Mouse (Mus musculus) embryo, embryonic 11 days (tissue): Measurements from ENCODE around the gene Dglucy.

Source experiments
- DNase-seq: peaks from one replicate; pipeline ENCODE4 v3.0.0-alpha.2; 2015

The Dglucy gene

DNA sequence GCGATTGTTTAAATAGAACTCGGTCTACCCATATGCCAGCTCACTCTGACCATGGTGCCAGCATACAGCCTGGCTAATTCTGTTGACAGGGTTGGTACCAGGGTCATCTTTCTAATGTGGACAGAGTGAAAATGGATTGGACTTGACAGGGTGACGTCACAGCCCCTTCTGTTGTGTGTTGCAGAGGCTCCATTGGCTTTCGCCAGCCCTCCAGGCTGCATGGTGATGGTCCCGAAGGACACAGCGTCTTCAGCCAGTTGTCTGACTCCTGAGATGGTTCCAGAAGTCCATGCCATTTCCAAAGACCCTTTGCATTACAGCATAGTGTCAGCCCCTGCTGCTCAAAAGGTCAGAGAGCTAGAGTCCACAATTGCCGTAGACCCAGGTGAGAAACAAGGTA is 65.7 kb downstream of the Dglucy start:
- no peak for DNase-seq

DNA sequence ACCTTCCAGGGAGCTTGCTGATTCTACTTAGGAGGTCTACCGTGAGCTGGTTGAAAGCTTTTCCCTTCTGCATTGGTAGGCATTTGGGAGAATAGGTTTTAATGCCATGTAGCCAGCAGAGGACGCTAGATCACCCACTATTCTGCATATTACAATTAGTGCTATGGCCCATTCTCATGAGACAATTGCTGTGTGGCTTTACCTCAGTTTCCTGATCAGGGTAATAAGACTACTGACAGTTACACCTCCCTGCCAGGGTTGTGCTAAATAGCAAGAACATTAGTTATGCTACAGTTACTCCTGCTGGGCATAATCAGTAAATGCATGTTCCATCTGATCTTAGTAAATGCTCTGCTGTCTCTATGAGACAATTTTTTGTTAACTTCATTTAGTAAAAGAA is 67.0 kb downstream of the Dglucy start:
- no peak for DNase-seq

DNA sequence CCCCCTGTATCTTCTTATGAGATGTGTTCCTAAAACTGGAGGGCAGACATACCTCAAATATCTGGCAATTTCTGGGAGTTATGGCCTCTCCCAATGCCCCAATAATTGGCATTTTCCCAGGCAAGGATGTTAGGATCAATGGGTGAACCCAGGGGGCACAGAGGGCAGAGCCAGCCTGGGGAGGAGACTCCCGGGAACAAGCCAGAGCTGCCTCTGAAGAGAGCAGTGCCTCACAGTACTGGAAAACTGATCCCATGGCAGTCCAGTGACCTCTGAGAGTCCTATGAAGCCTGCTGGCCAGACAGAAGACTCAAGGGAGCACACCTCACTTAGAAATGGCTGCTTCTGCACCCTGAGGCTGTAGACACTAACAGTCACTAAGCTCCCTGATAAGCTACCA is 67.7 kb downstream of the Dglucy start:
- DNase-seq, result no peak

DNA sequence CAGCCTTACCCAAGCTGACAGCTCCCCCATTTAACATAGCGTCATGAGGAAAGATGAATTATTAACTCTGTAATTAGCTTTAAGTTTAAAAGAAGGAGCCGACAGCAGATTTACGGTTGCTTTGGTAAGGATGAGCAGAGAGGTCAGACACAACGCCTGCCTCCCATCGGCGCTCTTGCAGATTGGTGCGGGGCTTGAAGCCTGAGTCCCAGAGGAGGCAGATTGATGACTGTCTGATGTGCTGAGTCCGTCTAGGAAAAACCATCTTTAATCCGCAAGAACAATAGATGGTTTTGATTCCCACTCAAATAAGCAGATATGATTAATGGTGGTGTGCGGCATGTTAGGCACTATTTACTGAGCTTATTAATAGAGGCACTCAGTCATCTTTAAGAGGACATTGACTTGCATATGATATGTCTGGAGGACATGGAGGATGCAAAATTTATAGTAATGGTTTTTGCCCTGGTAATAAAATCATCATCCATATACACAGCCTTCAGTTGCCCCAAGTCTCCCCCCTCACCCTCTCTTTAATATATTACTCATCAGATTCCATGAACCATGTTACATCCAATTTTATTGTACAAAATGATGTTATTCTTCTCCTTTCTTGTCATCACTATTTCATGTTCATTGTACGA is 68.7 kb downstream of the Dglucy start:
- DNase-seq, result no peak

DNA sequence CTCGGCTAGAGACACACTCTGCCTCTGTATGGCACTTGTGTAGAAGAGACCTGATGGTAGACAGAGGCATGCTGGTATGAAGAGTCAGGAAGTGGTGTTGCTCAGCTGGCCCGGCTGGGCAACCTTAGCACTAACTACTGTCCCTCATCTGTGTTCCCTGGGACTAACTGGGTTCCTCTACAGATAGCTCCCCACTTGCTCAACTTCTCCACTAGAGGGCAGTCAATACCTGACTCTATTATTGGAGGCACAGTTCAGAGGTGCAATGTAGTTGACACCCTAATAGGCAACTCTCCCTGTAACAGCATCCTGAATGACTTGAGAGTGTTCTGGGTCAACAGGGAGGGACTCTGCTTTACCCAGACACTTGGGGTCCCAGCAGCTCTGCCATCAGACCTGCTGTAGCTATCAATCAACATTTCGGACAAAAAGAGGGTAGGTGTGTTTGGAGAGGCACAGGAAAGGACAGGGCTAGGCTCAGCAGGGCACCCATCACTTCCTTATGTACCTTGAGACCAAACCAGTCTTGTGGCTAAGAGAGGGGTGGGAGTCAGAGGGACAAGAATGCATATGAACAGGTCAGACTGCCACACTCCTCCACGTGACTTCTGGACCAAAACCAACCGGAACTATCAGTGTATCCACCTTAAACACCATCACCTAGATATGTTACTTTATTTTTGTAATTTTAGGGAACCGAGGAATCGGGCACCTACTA is 70.7 kb downstream of the Dglucy start:
- DNase-seq, result peak; percentile 75

DNA sequence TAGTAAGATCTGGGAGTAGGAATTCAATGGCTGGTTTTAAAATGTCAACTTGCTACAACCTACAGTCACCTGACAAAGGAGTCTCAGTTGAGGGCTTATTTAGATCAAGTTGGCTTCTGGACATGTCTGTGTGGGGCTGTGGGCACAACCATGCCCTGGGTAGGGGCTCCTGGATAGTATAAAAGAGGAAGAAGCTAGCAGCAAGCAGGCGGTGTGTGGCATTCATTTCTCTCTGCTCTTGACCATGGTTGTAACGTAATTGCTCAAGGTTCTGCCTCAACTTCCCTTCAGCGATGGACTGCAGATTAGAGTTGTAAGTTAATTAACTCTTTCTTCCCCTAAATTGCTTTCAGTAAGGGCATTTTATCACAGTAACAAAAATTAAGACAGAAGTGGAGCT is 73.5 kb downstream of the Dglucy start:
- DNase-seq, result no peak

DNA sequence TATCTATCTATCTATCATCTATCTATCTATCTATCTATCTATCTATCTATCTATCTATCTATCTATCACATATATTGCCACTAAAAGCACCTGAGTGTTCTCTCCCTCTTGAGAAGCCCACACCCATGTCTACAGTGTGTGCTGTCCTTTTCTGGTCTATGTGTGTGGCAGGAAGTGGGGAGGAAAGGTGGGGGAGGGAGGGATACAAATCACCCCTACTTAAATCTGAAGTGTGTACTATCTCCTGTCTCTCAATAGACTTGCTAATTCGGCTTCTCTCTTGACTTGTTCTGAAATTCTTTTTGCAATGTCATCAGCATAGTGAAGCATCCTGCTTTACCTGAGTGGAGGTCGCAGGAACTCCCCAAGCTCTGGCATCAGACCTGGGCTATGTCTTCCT is 77.5 kb downstream of the Dglucy start:
- DNase-seq, result no peak

DNA sequence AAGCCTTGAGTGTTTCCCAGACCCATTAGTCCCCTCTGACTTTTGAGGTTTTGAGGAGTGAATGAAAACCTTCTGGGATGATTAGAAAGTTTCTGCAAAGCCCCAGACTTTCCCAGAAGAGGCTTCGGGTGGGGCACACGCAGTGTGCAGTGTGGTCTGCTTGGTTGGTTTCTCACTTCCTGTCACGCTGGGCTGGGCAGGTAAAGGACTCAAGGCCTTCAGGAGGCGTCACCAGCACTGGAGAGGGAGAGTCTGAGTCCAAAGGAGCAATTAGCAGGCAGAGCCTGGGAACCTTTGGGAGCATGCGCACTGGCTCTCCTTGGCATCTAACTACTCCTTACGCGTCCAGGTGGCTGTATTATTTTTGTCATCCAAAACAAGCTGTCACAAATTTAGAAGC is 78.9 kb downstream of the Dglucy start:
- no peak for DNase-seq

DNA sequence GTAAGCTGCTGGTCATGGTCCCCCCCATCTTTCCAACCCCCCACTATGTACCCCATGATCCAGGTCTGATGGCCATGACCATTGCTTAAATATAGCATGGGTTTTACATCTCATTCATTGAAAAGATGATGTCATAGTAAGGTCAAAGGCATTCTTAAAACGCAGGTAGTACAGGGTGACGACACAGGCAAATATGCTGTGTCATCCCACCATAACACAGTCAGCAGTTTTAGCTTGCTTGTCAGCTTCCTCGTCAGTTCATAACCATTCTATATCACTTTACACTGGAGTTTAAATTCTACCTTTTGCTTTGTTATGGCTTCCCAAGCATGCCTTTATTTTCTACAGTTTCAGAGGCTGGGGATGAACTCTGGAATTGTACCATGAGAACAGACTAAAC is 83.4 kb downstream of the Dglucy start:
- DNase-seq, result no peak

DNA sequence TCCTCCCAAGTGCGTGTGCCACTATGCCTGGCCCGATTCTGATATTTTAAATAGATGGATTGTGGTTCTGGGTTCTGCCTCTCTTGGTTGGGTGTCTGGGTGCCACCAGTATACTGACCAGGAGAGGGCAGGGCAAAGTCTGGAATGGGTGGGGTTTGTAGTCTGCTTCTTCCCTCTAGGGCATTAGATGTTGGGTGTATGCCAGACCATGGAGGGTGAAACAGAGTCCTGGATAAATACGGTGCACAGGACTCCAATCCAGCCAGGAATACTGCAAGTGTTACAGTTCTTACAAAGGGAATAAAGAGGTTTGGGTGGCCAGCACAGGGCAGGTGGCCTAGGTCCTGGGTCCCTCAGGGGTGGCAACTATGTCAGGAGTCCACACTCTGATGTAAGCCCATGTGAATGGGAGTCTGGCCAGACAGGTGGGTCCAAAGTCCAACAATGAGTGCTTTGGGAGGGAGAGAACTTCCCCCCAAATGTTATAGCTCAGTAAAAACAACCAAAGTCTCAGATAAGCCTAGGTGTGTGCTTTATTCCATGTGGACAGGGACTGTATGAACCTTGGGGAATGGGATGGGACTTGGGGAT is 84.1 kb downstream of the Dglucy start:
- no peak for DNase-seq

DNA sequence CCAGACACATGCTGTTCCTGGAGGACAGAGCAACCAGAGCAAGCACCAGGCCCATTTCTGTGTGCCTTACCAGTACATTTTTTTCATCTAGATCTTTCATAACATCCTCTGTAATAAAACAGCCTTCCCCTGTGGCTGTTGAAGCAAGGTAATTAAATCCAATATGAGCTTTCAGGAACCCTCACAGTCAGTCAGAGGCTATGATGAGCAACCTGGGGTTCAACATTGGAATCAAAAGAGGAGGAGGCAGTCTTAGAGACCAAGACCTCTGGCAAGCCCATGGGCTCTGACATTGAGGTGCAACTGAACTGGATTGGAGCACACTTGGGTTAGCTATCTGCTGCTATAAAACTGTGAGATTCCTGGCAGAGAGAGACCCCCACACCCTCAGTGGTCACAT is 86.2 kb downstream of the Dglucy start:
- DNase-seq, result no peak

DNA sequence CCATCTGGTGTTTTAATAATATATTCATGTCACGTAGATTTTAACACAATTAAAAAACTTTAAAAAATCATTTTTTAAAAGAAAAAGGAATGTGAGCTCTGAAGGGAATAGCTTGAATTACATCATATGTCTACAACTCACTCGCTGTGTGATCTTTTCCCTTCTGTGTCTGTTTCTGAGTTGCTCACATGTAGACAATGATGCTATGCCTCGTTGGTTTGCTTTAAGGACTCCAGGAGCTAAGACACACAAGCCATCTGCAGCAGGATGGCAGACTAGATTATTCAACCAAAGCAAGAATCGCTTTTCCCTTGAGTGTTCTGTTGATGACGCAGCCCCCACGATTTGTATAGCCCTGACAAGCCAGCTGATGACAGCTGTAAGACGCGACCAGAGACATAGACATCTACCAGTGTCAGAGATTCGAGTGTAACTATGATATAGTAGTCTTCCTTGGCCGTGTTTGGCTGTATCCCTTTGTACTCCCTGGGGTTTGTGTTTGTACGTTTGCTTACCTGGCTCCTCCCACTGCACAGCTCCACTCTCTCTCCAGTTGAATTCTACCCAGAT is 86.7 kb downstream of the Dglucy start:
- DNase-seq, result no peak

DNA sequence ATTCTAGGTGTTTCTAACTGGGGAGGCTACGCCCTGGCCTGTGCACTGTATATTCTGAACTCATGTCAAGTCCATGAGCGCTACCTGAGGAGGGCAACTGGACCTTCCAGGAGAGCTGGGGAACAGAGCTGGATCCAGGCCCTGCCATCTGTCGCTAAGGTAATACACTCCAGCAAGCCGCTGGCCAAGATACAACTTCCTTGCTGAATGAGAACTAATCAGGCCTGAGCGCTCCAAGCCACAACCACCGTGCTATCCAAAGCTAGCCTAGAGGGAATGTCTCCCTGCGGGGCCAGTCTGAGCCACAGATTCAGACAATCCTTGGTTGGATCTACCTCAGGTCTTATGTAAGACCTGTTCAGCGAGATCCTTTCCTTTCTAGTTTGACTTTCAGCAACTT is 88.2 kb downstream of the Dglucy start:
- no peak for DNase-seq

DNA sequence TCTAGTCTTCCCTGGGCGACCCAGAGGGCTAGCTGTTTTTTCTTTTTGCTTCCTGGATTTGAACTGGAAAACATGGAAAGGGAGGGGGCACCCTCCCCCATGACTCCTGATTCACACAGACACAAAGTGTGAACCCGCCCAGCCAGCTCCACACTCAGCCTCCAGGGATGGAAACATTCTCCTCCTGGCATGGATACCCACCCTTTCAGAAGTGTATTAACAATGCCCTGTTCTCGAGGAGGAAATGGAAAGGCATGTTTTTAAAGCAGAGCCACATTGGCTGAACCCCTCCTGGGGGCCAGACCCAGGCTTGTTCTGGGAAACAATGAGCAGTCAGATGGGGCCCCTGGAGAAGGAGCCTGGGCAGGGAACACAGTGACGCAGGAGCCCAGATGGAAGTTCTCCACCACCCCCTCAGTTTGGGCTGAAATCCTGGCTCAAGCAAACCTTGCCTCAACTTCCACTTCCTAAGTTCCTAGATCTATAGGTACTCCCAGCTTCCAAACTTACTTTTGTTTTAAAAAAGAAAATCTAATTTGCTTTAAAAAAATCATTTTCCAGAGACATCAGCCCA is 89.3 kb downstream of the Dglucy start:
- DNase-seq, result no peak

DNA sequence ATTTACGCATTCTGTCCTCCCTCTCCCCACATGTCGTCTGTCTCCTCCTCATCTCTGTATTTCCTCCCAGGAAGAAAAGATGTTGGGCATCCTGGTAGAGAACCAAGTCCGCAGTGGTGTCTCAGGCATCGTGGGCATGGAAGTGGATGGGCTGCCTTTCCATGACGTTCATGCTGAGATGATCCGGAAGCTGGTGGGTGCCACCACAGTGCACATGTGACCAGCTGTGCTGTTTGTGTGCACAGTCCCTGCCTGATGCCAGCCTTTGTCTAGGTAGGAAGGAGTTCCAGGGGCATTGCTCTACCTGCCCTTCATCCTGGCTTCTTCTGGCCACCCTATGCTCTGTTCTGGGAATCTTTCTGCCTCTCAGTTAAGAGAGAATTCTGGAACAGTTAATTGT is 92.4 kb downstream of the Dglucy start:
- no peak for DNase-seq

DNA sequence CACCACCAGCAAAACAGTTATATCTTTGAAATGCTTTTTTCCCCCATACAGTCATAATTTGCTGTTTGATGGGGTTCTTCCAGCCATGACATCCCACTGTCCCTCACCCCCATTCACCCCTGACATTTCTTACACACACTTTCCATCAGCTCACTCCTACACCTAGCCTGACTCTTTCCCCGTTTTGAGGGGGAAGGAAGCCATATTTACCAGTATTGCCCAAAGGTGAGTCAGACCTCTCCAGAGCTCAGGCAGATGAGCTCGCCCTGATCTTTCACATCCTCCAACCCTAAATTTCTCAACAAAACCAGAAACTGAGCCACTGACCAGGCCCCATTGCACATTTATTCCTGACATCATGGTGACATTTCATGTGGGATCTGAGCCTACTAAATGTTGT is 93.0 kb downstream of the Dglucy start:
- no peak for DNase-seq

DNA sequence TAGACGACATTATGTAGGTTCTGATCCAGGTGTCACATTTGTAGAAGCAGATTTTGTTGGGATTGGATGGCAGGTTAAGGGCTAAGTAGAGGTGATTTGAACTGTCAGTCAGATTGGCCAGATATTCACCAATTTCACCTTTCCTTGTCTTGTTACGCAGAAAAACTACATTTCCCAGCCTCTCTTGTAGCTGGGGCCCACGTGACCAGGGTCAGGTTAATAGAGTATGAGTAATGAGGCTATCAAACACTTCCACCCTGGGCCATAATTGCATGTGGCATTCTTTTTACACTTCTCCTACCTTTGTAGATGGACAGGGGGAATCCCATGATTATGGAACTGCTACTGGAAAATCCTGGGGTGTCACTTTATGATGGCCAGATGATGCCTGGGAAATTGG is 94.8 kb downstream of the Dglucy start:
- DNase-seq, result no peak

DNA sequence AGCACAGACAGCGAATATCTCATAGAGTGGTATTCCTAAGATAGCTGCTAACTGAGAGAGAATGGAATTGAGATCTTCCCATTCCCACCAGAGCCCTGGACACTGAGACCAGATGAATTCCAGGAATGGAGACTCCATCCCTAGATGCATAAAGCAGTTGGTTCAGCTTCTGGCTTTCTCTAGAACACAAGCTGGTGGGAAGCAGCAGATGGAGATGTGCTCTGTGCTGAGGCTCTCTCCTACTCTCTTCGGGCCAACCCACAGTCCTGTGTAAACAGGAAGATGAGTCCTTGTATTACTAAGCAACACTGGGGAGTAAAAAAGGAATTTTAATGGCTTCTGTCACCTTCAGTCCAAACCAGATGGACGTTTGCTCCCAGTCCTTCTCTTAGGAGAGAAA is 96.7 kb downstream of the Dglucy start:
- DNase-seq, result no peak

DNA sequence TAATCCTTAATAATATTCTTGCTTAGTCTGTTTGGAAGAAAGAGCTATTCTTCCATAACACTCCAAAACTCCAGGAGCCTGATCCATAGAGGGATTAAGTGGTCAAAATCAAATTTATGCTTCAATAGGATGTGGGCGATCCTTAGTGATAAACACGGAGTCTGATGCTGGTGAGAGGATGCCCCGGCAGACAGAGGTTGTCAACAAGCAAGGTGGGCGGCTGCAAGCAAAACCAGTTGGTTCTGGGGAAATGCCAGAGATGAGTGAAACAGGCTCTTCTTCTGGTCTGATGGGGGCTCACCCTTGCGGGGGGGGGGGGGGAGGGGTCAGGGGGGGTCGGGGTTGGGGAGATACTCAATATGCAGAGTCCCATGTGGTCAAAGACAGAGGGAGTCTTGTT is 97.1 kb downstream of the Dglucy start:
- DNase-seq, result no peak

DNA sequence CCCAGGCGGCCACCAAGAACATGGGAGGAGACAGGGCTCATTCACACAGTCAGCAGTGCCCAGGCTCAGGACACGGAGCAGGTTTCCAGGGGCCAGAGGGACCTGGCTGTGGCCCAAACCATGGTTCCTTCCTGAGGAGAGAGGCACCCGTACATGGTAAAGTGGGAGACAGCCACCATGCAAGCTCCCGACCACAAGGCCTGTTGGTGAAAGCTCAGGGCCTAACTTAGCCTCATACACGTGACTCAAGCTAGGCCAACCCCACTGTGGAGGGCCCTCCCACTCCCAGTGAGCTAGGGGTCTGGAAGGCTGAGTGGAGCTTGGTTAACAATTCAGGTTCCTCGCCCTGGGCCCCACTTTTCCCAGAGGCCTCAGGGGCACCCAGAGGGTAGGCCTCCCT is 99.1 kb downstream of the Dglucy start:
- no peak for DNase-seq

DNA sequence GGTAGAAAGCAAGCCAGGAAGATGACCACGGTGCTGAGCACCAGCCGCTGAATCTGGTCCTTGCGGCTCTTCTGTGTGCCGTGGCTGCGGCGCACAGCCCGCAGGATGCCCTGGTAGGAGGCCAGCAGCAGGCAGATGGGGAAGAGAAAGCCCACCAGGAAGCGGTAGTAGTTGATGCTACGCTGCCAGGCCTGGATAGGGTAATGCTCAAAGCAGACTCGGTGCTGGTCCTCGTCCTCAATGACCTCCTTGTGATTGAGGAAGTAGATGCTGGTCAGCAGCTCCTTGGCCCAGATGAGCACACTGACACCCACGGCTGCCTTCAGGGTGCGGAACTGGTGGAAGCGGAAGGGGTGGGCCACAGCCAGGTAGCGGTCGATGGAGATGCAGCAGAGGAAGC is 99.7 kb downstream of the Dglucy start:
- DNase-seq, result no peak

DNA sequence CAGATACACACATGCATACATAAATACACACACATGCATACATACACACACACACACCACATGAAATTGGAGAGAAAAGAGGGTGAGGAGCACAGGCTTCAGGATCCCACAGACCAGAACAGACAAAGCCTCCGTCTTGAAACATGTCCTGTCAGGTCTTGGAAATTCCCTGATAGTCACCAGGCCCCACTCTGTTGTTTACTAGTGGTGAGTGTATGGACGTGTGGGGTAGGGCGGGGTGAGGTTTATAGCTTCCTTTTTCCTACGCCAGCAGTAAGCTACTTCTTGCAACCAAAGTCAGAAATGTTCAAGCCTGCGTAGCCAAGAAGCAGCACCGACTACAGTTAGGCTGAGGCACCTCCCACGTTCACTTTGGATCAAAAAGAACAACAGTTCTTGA is 104.3 kb downstream of the Dglucy start:
- DNase-seq, result no peak

DNA sequence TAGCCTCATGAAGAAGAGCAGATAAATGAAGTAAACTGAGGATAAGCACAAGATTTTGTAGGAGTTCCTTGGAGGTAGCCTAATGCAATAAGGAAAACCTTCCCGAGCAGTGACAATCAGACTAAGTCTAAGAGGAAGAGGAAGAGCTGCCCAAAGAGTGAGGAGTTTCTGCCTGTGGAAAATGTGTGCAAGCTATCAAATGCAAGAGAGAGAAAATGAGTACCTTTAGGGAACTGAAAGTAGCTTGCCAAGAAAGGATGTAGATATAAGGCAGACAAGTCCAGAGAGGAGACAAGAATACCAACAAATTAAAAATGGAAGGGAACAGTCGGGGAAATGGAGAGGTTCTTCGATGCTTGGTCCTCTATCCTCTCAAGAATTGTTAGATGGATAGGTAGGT is 106.7 kb downstream of the Dglucy start:
- DNase-seq, result no peak

DNA sequence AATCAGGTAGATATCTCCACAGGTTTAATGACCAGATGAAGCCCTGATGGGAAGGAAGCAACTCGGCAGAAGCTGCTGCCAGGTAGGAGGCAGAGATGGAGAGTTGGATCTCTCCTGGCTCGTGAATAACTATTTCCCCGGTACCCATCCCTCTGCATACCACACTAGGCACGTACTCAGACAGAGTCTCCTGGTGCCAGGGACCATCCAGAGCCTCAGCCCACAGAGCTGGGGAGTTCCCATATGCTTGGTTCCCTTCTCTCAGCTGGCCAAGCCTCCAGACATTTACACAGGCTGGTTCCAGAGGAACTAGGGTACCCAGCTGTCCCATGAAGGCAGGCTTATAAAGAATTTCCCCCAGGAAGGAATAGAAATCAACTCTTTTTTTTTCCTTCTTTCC is 108.0 kb downstream of the Dglucy start:
- DNase-seq, result no peak
